Mouse (Mus musculus) cerebellum, adult 2 months (tissue): ENCODE data around the gene Gm42791. TPM values are rescaled to one million over a fixed set of nuclear protein-coding genes. Genes with fewer than 3 reads are reported as not detected.

Experiments
- DNase-seq, 2 experiments: peaks; one replicate each; pipeline ENCODE4 v3.0.0; 2021
- H3K27ac ChIP-seq: fragments of 200-500 bp; 2 replicates; pipeline ENCODE4 v1.5.1; 2012; ENCODE audit warnings: low read length, control low read depth, inconsistent platforms; ENCODE audit not compliant: insufficient read depth
- H3K27me3 ChIP-seq: fragments of 200-500 bp; 2 replicates; pipeline ENCODE4 v1.6.1; 2012; ENCODE audit warnings: inconsistent platforms, mild to moderate bottlenecking, low read length, moderate library complexity; ENCODE audit not compliant: control insufficient read depth, insufficient read depth
- H3K4me1 ChIP-seq: fragments of 200-500 bp; 2 replicates; pipeline ENCODE4 v1.6.1; 2011; ENCODE audit warnings: low read length; ENCODE audit not compliant: control insufficient read depth, insufficient read depth
- H3K4me3 ChIP-seq: fragments of 200-500 bp; replicated peaks from 2 replicates; pipeline ENCODE3; 2011; ENCODE audit warnings: mild to moderate bottlenecking, low read depth, low read length, control low read depth; ENCODE audit not compliant: insufficient read depth
- CTCF ChIP-seq: fragments of 200-500 bp; IDR thresholded peaks from 2 replicates; pipeline ENCODE4 v1.5.1; 2011; ENCODE audit warnings: low read depth, mild to moderate bottlenecking, control low read depth, low read length, moderate library complexity, borderline replicate concordance; ENCODE audit not compliant: insufficient read depth
- POLR2A ChIP-seq: fragments of 200-500 bp; IDR thresholded peaks from 2 replicates; pipeline ENCODE4 v1.6.1; 2011; ENCODE audit warnings: low read length, control low read depth, borderline replicate concordance; ENCODE audit not compliant: insufficient read depth
- WGBS: fragments of 180-500 bp; shearing (Covaris S2); methylation state at CpG from one replicate; pipeline ENCODE4 v1.1.7; 2018; 5-methylcytosine and 5-hydroxymethylcytosine counted together
- polyA plus RNA-seq: library from polyadenylated mRNA; depleted of rRNA; stranded (reverse); fragments of >200 nt; gene quantifications from 2 replicates; pipeline ENCODE4 v1.2.3, GENCODE M21; 2012

Gene Gm42791
- polyA plus RNA-seq, 1 experiment = not detected

- no peak for TF ChIP-seq CTCF
- no peak for TF ChIP-seq POLR2A
- DNase-seq = no peak
- Histone ChIP-seq H3K4me1 (no peaks in the 10 kb centered on the region), H3K4me3 (no peak overlapping the region), H3K27me3 (no peaks in the 10 kb centered on the region; the same call in 1 of the 2 replicates), H3K27ac (no peak overlapping the region)
- 58% methylated on average over 6 of the region's 6 CpGs for WGBS
Measured at GRCm38 (mm10) chr5:148980607-148981006, 14.3 kb downstream of the Gm42791 start.

- Histone ChIP-seq H3K27me3 (no peaks in the 10 kb centered on the region; the same call in 1 of the 2 replicates), H3K4me1 (no peaks in the 10 kb centered on the region), H3K4me3 (no peak overlapping the region), H3K27ac (no peak overlapping the region)
- DNase-seq = no peak
- WGBS = 69% methylated on average over 18 of the region's 18 CpGs
- TF ChIP-seq CTCF (no peak), POLR2A (no peak)
Measured at GRCm38 (mm10) chr5:148978458-148979165, 16.3 kb downstream of the Gm42791 start.

- TF ChIP-seq POLR2A (no peak), CTCF (no peak)
- 36% methylated on average over 14 of the region's 14 CpGs for WGBS
- no peak for DNase-seq
- Histone ChIP-seq H3K27ac (no peak overlapping the region), H3K4me3 (no peak overlapping the region), H3K27me3 (no peaks in the 10 kb centered on the region; the same call in 1 of the 2 replicates), H3K4me1 (no peaks in the 10 kb centered on the region)
Measured at GRCm38 (mm10) chr5:148977698-148978457, 17.1 kb downstream of the Gm42791 start.

DNA sequence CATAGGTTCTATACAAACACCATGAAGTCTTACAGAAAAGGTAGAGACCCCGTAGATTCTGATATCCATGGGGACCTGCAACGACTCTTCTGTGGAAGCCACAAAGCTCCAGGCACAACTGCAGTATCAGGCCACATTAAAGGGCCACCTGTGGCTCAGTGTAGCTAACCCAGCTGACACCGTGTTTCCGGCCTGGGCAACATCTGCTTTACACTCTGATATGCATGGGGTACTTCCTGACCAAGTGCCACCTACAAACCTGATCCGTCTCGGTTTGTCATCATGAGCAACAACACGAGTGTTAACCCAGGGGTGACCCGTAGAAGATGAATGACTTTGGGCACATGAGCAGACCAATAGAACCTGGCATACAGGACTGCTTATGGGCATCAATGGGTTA, 18.1 kb downstream of the Gm42791 start:
- DNase-seq = no peak
- WGBS = 90% methylated on average over 8 of the region's 8 CpGs
- Histone ChIP-seq H3K27ac (no peak overlapping the region), H3K27me3 (no peaks in the 10 kb centered on the region), H3K4me3 (no peak overlapping the region), H3K4me1 (no peaks in the 10 kb centered on the region)
- no peak for TF ChIP-seq POLR2A
- no peak for TF ChIP-seq CTCF

DNA sequence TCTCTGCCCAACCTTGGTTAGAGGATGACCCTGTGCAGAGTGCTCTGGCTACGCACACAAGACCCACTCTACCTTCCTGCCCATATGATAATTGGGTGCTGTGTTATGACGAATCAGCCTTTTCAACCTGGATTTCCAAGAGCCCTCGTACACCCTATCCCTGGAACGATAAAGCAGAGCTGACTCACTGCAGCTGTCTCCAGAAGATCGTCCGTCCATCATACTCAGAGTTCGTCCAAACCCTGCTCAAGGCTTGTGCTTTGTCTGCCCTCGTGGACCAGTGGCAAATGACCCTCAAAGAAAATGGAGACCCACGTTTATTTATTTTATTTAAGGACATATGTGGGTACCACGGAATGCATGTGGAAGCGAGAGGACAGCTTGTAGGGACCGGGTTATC, 19.9 kb downstream of the Gm42791 start:
- 92% methylated on average over 12 of the region's 12 CpGs for WGBS
- H3K4me1 ChIP-seq = no peaks in the 10 kb centered on the region
- DNase-seq = no peak
- no peaks in the 10 kb centered on the region for H3K27me3 ChIP-seq
- TF ChIP-seq POLR2A = no peak
- TF ChIP-seq CTCF = no peak
- no peak overlapping the region for H3K27ac ChIP-seq
- H3K4me3 ChIP-seq = no peak overlapping the region

- DNase-seq = no peak
- H3K27ac ChIP-seq = no peak overlapping the region
- H3K4me1 ChIP-seq = no peaks in the 10 kb centered on the region
- H3K27me3 ChIP-seq = no peaks in the 10 kb centered on the region
- WGBS = 14% methylated on average over 6 of the region's 6 CpGs
- no peak overlapping the region for H3K4me3 ChIP-seq
- no peak for TF ChIP-seq CTCF
- TF ChIP-seq POLR2A = no peak
Measured at GRCm38 (mm10) chr5:148973019-148973668, 21.8 kb downstream of the Gm42791 start.

DNA sequence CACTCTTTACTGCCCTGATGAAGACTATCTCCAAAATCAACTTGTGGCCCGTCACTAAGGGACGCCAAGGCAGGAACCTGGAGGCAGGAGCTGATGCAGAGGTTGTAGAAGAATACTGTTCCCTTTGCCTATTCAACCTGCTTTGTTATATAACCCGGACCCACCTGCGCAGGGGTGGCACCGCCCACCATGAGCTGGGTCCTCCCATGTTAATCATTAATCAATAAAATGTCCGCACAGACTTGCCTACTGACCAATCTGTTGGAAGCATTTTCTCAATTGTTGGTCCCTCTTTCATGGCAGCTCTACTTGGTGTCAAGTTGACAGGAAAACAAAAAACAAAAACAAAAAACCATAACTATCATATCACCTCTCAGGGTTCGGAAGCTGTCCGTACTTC, 22.8 kb downstream of the Gm42791 start:
- no peak overlapping the region for H3K27ac ChIP-seq
- H3K4me1 ChIP-seq = no peaks in the 10 kb centered on the region
- H3K4me3 ChIP-seq = no peak overlapping the region
- no peak for DNase-seq
- TF ChIP-seq CTCF (no peak), POLR2A (no peak)
- H3K27me3 ChIP-seq = no peaks in the 10 kb centered on the region
- 93% methylated on average over 8 of the region's 8 CpGs for WGBS
